Mouse (Mus musculus) granulocyte monocyte progenitor cell, adult 5-6 weeks (primary cell): ENCODE measurements around the gene Runx2. TPM values are rescaled to one million over a fixed set of nuclear protein-coding genes. Genes with fewer than 3 reads are reported as not detected.

Source experiments
- ATAC-seq: replicated peaks from 2 replicates; pipeline ENCODE4 v1.8.0; 2016; ENCODE audit warnings: mild to moderate bottlenecking, moderate TSS enrichment, inconsistent platforms; ENCODE audit not compliant: poor library complexity, severe bottlenecking
- total RNA-seq, 2 experiments: library from RNA; stranded (forward) in 1 of 2; stranded (reverse) in 1 of 2; fragments of 200-712, 200-1000 nt in 1 of 2; fragments of >200 nt in 1 of 2; fragmentation: Nextera tagmentation in 1 of 2; gene quantifications; 2 replicates each; pipeline ENCODE4 v1.2.3; 2014 to 2017

The Runx2 gene
- total RNA-seq, 2 experiments from 2014 or later = 12.3 to 49.8 TPM

- ATAC-seq = no peak
These were observed 312.4 kb downstream of the Runx2 start for GRCm38 (mm10) chr17:44502176-44502575.

GRCm38 (mm10) chr17:44500306-44500899, 314.2 kb downstream of the Runx2 start:
- ATAC-seq = no peak

GRCm38 (mm10) chr17:44490164-44490794, 324.3 kb downstream of the Runx2 start:
- no peak for ATAC-seq

GRCm38 (mm10) chr17:44489346-44489745, 325.3 kb downstream of the Runx2 start:
- no peak for ATAC-seq

- no peak for ATAC-seq
These were observed 326.9 kb downstream of the Runx2 start for GRCm38 (mm10) chr17:44487514-44488244.

- no peak for ATAC-seq
These were observed 329.3 kb downstream of the Runx2 start for GRCm38 (mm10) chr17:44485337-44485736.

- no peak for ATAC-seq
These were observed 334.7 kb downstream of the Runx2 start for GRCm38 (mm10) chr17:44479918-44480317.

- no peak for ATAC-seq
These were observed 335.1 kb downstream of the Runx2 start for GRCm38 (mm10) chr17:44479491-44479890.

- no peak for ATAC-seq
These were observed 338.7 kb downstream of the Runx2 start for GRCm38 (mm10) chr17:44475910-44476309.

- no peak for ATAC-seq
These were observed 340.3 kb downstream of the Runx2 start for GRCm38 (mm10) chr17:44474280-44474679.

GRCm38 (mm10) chr17:44472695-44473094, 341.9 kb downstream of the Runx2 start:
- no peak for ATAC-seq

GRCm38 (mm10) chr17:44463679-44464078, 350.9 kb downstream of the Runx2 start:
- no peak for ATAC-seq

GRCm38 (mm10) chr17:44460156-44460555, 354.4 kb downstream of the Runx2 start:
- no peak for ATAC-seq

- peak; percentile 80 for ATAC-seq
These were observed 355.6 kb downstream of the Runx2 start for GRCm38 (mm10) chr17:44459029-44459428.

- ATAC-seq = no peak
These were observed 357.9 kb downstream of the Runx2 start for GRCm38 (mm10) chr17:44456696-44457095.

GRCm38 (mm10) chr17:44455681-44456600, 358.7 kb downstream of the Runx2 start:
- ATAC-seq = peak; percentile 77

- ATAC-seq = no peak
These were observed 364.6 kb downstream of the Runx2 start for GRCm38 (mm10) chr17:44449915-44450471.
